Mouse (Mus musculus): ENCODE results near the gene B3galt1. TPM values are rescaled to one million over a fixed set of nuclear protein-coding genes. Genes with fewer than 3 reads are reported as not detected.

The B3galt1 gene
- polyA plus RNA-seq, 1 experiment from 2014 or later: 34.1 TPM

- no peaks in the 10 kb centered on the region for H3K36me3 ChIP-seq
- H3K9me3 ChIP-seq: no peaks in the 10 kb centered on the region
- H3K27ac ChIP-seq: no peak overlapping the region
- WGBS: 85% methylated on average over 3 of the region's 3 CpGs
- H3K27me3 ChIP-seq (replicated peaks): no peaks in the 10 kb centered on the region
- no peak overlapping the region for H3K4me2 ChIP-seq (replicated peaks)
- ATAC-seq (ENCODE audit: low FRiP score, low read depth): no peak
- H3K9ac ChIP-seq: no peak overlapping the region
- H3K4me3 ChIP-seq: no peak overlapping the region
- no peaks in the 10 kb centered on the region for H3K4me1 ChIP-seq
These were observed 221.9 kb downstream of the B3galt1 start for GRCm38 (mm10) chr2:67787536-67787935.

- no peak for ATAC-seq (ENCODE audit: low FRiP score, low read depth)
- H3K4me1 ChIP-seq: no peaks in the 10 kb centered on the region
- H3K36me3 ChIP-seq: no peaks in the 10 kb centered on the region
- WGBS: 85% methylated on average over 4 of the region's 4 CpGs
- H3K4me2 ChIP-seq (replicated peaks): no peak overlapping the region
- no peaks in the 10 kb centered on the region for H3K27me3 ChIP-seq (replicated peaks)
- H3K4me3 ChIP-seq: no peak overlapping the region
- H3K27ac ChIP-seq: no peak overlapping the region
- 0 out of 2 replicates have a peak, but pooled peaks cover 3% of the 10 kb centered on the region for H3K9me3 ChIP-seq
- H3K9ac ChIP-seq: no peak overlapping the region
These were observed 231.9 kb downstream of the B3galt1 start for GRCm38 (mm10) chr2:67797561-67797960.

GRCm38 (mm10) chr2:67799981-67800380 lies 234.3 kb downstream of the B3galt1 start:
- H3K4me2 ChIP-seq (replicated peaks): no peak overlapping the region
- ATAC-seq (ENCODE audit: low FRiP score, low read depth): no peak
- H3K9ac ChIP-seq: no peak overlapping the region
- 0 out of 2 replicates have a peak, but pooled peaks cover 3% of the 10 kb centered on the region for H3K9me3 ChIP-seq
- no peak overlapping the region for H3K4me3 ChIP-seq
- no peak overlapping the region for H3K27ac ChIP-seq
- WGBS: 83% methylated on average over 3 of the region's 3 CpGs
- no peaks in the 10 kb centered on the region for H3K4me1 ChIP-seq
- H3K36me3 ChIP-seq: no peaks in the 10 kb centered on the region
- H3K27me3 ChIP-seq (replicated peaks): no peaks in the 10 kb centered on the region

GRCm38 (mm10) chr2:67816149-67816548 lies 250.5 kb downstream of the B3galt1 start:
- no peaks in the 10 kb centered on the region for H3K27me3 ChIP-seq (replicated peaks)
- H3K9ac ChIP-seq: no peak overlapping the region
- no peaks in the 10 kb centered on the region for H3K4me1 ChIP-seq
- H3K9me3 ChIP-seq: no peaks in the 10 kb centered on the region
- no peak overlapping the region for H3K4me3 ChIP-seq
- no peak overlapping the region for H3K27ac ChIP-seq
- no peak overlapping the region for H3K4me2 ChIP-seq (replicated peaks)
- WGBS: 65% methylated on average over 2 of the region's 2 CpGs
- ATAC-seq (ENCODE audit: low FRiP score, low read depth): no peak
- no peaks in the 10 kb centered on the region for H3K36me3 ChIP-seq

- no peak overlapping the region for H3K27ac ChIP-seq
- WGBS: 79% methylated on average over 2 of the region's 2 CpGs
These were observed 252.3 kb downstream of the B3galt1 start for GRCm38 (mm10) chr2:67818014-67818413.

DNA sequence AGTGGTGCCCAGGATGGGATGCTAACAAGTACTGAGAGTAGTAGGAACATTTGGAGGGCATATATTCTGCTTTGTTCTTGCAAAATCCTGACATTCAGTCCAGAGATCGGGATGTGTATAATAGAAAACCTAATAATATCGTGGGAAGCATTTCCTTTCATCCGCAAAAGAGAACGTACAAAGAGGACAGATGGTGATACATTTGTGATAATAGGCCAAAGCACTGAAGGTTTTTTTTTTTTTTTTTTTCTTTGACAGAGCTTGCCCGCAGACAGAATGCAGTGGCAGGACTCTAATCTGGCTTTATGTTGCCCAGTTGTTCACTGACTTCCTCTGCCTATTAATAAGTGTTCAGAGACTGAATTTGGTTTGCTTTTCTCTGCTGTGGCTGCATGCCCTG lies 256.7 kb downstream of the B3galt1 start:
- Histone ChIP-seq H3K9ac (no peak overlapping the region), H3K36me3 (no peaks in the 10 kb centered on the region), H3K4me1 (no peaks in the 10 kb centered on the region), H3K9me3 (no peaks in the 10 kb centered on the region), H3K4me2 (replicated peaks) (no peak overlapping the region), H3K27ac (no peak overlapping the region), H3K4me3 (no peak overlapping the region), H3K27me3 (replicated peaks) (no peaks in the 10 kb centered on the region)
- 78% methylated on average over 5 of the region's 5 CpGs for WGBS
- no peak for ATAC-seq (ENCODE audit: low FRiP score, low read depth)

More at GRCm38 (mm10) chr2:67818014-67818413, 252.3 kb downstream of the B3galt1 start:
- no peak for ATAC-seq (ENCODE audit: low FRiP score, low read depth)
- Histone ChIP-seq H3K4me1 (no peaks in the 10 kb centered on the region), H3K4me2 (replicated peaks) (no peak overlapping the region), H3K9me3 (no peaks in the 10 kb centered on the region), H3K4me3 (no peak overlapping the region), H3K9ac (no peak overlapping the region), H3K27me3 (replicated peaks) (no peaks in the 10 kb centered on the region), H3K36me3 (no peaks in the 10 kb centered on the region)

- Histone ChIP-seq H3K9ac (no peak overlapping the region), H3K27ac (no peak overlapping the region), H3K4me2 (replicated peaks) (no peak overlapping the region), H3K27me3 (replicated peaks) (no peaks in the 10 kb centered on the region), H3K9me3 (no peaks in the 10 kb centered on the region), H3K4me3 (no peak overlapping the region), H3K4me1 (no peaks in the 10 kb centered on the region), H3K36me3 (no peaks in the 10 kb centered on the region)
- no peak for ATAC-seq (ENCODE audit: low FRiP score, low read depth)
- WGBS: 87% methylated on average over 4 of the region's 4 CpGs
These were observed 262.0 kb downstream of the B3galt1 start for GRCm38 (mm10) chr2:67827697-67828096.

DNA sequence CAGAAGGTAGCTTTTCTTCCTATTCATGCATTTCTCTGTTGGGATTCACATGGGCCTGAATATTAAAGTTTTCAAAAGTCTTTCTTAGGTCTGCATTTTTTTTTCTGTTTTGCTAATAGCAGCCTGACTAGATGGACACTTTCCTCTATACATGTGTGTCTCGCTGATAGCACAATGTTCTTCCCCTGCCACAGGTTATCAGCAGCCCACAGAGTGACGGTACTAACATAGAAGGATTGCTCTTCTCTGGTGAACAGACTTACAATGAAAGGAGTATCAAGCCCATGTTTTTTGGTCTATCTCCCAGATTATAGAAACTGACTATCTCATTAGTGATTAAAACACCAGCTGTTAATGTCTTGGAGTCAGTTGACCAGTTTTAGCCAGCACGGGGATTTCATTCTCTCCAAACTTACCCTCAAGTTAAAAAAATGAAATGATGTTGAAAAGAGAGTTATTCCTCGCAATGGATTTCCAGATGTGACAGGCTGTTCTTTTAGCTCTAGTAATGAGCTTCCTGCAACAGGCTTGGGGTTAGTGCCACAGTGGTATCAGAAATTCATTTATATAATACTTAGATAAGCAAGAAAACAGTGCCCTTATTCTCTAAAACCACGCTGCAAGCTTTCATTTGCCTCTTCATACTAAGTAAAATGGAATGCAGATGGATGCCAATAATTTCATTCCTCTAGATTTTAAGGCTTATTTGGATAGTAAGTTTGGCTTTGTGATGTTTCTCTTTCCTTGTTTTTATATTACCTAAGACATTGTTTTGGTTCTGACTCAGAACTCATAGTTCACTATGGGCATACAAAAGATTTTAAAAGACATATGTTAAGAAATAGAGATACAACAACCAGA lies 263.6 kb downstream of the B3galt1 start:
- Histone ChIP-seq H3K27ac (no peak overlapping the region), H3K4me3 (no peak overlapping the region), H3K9me3 (no peaks in the 10 kb centered on the region), H3K27me3 (replicated peaks) (no peaks in the 10 kb centered on the region), H3K9ac (no peak overlapping the region), H3K4me2 (replicated peaks) (no peak overlapping the region), H3K36me3 (no peaks in the 10 kb centered on the region), H3K4me1 (no peaks in the 10 kb centered on the region)
- 92% methylated on average over 5 of the region's 5 CpGs for WGBS
- no peak for ATAC-seq (ENCODE audit: low FRiP score, low read depth)

- H3K36me3 ChIP-seq: no peaks in the 10 kb centered on the region
- no peaks in the 10 kb centered on the region for H3K9me3 ChIP-seq
- no peak for ATAC-seq (ENCODE audit: low FRiP score, low read depth)
- H3K9ac ChIP-seq: no peak overlapping the region
- no peaks in the 10 kb centered on the region for H3K4me1 ChIP-seq
- H3K27ac ChIP-seq: no peak overlapping the region
- H3K4me3 ChIP-seq: no peak overlapping the region
- 91% methylated on average over 8 of the region's 8 CpGs for WGBS
- no peaks in the 10 kb centered on the region for H3K27me3 ChIP-seq (replicated peaks)
- no peak overlapping the region for H3K4me2 ChIP-seq (replicated peaks)
These were observed 282.1 kb downstream of the B3galt1 start for GRCm38 (mm10) chr2:67847806-67848205.

DNA sequence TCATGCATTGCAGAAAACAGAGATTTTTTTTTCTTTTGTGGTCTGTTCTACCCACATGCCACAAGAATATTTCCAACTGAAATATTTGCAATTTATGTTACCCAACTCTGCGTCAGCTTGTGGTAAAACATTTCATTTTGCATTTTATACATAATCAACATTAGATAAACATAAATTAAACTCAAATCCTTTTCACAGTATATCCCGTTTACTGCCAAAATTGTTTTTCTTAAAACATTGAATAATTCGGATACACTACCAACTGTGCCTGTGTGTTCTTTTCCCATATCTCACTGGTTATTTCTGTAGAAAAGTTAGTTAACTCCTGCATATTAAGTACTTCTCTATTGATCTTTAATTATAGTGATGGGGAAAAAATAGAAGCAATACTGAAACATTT lies 285.1 kb downstream of the B3galt1 start:
- H3K9me3 ChIP-seq: no peaks in the 10 kb centered on the region
- H3K27me3 ChIP-seq (replicated peaks): no peaks in the 10 kb centered on the region
- no peaks in the 10 kb centered on the region for H3K4me1 ChIP-seq
- no peak for ATAC-seq (ENCODE audit: low FRiP score, low read depth)
- no peak overlapping the region for H3K9ac ChIP-seq
- WGBS: 88% methylated on average over 3 of the region's 3 CpGs
- no peaks in the 10 kb centered on the region for H3K36me3 ChIP-seq
- no peak overlapping the region for H3K4me3 ChIP-seq
- H3K27ac ChIP-seq: no peak overlapping the region
- no peak overlapping the region for H3K4me2 ChIP-seq (replicated peaks)

DNA sequence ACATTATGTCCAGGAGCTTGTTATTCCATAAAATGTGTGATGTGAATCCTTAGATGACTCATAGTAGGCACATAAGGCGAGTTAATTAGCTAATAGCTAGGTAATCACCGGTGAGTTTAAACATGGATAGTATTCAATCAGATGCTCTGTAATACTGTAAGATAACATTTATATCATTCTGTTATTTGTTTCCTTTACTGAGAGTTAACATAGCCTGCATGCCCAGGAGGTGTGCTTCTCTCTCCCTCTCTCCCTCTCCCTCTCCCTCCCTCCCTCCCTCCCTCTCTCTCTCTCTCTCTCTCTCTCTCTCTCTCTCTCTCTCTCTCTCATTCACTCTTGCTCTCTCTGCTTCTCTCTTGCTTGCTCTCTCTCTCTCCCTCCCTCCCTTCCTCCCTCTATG lies 292.7 kb downstream of the B3galt1 start:
- H3K4me3 ChIP-seq: no peak overlapping the region
- no peaks in the 10 kb centered on the region for H3K27me3 ChIP-seq (replicated peaks)
- ATAC-seq (ENCODE audit: low FRiP score, low read depth): 0 out of 2 replicates have a peak, but pooled peaks have one; percentile 17
- H3K9ac ChIP-seq: no peak overlapping the region
- no peaks in the 10 kb centered on the region for H3K9me3 ChIP-seq
- no peaks in the 10 kb centered on the region for H3K4me1 ChIP-seq
- no peaks in the 10 kb centered on the region for H3K36me3 ChIP-seq
- 80% methylated on average over 2 of the region's 2 CpGs for WGBS
- H3K27ac ChIP-seq: no peak overlapping the region; the same call in 1 of the 2 replicates
- no peak overlapping the region for H3K4me2 ChIP-seq (replicated peaks)

- 63% methylated on average over 2 of the region's 2 CpGs for WGBS
- Histone ChIP-seq H3K4me3 (no peak overlapping the region), H3K27me3 (replicated peaks) (no peaks in the 10 kb centered on the region), H3K36me3 (no peaks in the 10 kb centered on the region), H3K4me1 (no peaks in the 10 kb centered on the region), H3K27ac (no peak overlapping the region), H3K9me3 (no peaks in the 10 kb centered on the region), H3K9ac (no peak overlapping the region), H3K4me2 (replicated peaks) (no peak overlapping the region)
- ATAC-seq (ENCODE audit: low FRiP score, low read depth): 0 out of 2 replicates have a peak, but pooled peaks have one; percentile 44
These were observed 293.3 kb downstream of the B3galt1 start for GRCm38 (mm10) chr2:67859004-67859403.

GRCm38 (mm10) chr2:67873368-67873767 lies 307.7 kb downstream of the B3galt1 start:
- Histone ChIP-seq H3K4me3 (no peak overlapping the region), H3K9ac (no peak overlapping the region), H3K9me3 (no peaks in the 10 kb centered on the region), H3K4me2 (replicated peaks) (no peak overlapping the region), H3K4me1 (no peaks in the 10 kb centered on the region), H3K27me3 (replicated peaks) (no peaks in the 10 kb centered on the region), H3K27ac (no peak overlapping the region), H3K36me3 (no peaks in the 10 kb centered on the region)
- no peak for ATAC-seq (ENCODE audit: low FRiP score, low read depth)
- 78% methylated on average over 3 of the region's 3 CpGs for WGBS

Data from neural tube, embryonic 12.5 days (tissue).